Mouse (Mus musculus): ENCODE measurements around the gene Pradc1. TPM values are rescaled to one million over a fixed set of nuclear protein-coding genes. Genes with fewer than 3 reads are reported as not detected.

Pradc1 gene
- polyA plus RNA-seq, 1 experiment from 2014 or later, result 47.4 TPM

DNA sequence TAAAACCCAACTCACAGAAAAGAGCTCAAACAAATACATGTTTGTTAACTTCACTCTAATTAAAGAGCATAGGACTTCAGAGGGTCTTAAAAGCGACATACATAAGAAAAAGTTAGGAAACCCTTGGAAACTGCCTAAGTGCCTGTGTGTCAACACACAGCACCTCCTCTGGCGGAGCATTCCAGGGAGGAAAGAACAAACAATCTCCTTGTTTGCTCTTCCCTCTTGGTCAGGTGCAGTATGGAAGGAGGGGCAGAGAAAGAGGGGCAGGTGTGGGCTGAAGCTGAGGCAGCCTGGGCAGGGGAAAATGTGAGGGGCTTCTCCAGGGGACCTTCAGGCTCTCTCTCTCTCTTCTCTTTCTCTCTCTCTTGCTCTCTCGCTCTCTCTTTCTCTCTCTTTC, 35.9 kb downstream of the Pradc1 start:
- peak; percentile 81 for ATAC-seq (ENCODE audit: low read depth)

GRCm38 (mm10) chr6:85410771-85411273, 40.9 kb downstream of the Pradc1 start:
- Histone ChIP-seq H3K36me3 (ENCODE audit: control insufficient read depth, insufficient read depth, low read length) (no peaks in the 10 kb centered on the region), H3K4me3 (ENCODE audit: low read length) (no peak overlapping the region), H3K4me1 (replicated peaks; ENCODE audit: control insufficient read depth, insufficient read depth, low read length) (no peaks in the 10 kb centered on the region; the same call in 1 of the 2 replicates), H3K27me3 (ENCODE audit: control insufficient read depth, insufficient read depth, low read depth, low read length) (peaks cover 29% of the 10 kb centered on the region), H3K27ac (ENCODE audit: low read length) (no peak overlapping the region; the same call in 1 of the 2 replicates), H3K9me3 (ENCODE audit: control insufficient read depth, low read length) (no peaks in the 10 kb centered on the region), H3K9ac (ENCODE audit: low read length) (no peak overlapping the region), H3K4me2 (ENCODE audit: low read depth, low read length) (no peak overlapping the region)
- 9% methylated on average over 13 of the region's 13 CpGs for WGBS
- ATAC-seq (ENCODE audit: low read depth), result peak; percentile 88

More for the DNA sequence above, 35.9 kb downstream of the Pradc1 start:
- Histone ChIP-seq H3K4me3 (ENCODE audit: low read length) (no peak overlapping the region), H3K9me3 (ENCODE audit: control insufficient read depth, low read length) (no peaks in the 10 kb centered on the region), H3K4me1 (replicated peaks; ENCODE audit: control insufficient read depth, insufficient read depth, low read length) (no peaks in the 10 kb centered on the region; the same call in 1 of the 2 replicates), H3K9ac (ENCODE audit: low read length) (no peak overlapping the region), H3K36me3 (ENCODE audit: control insufficient read depth, insufficient read depth, low read length) (no peaks in the 10 kb centered on the region), H3K27ac (ENCODE audit: low read length) (peak overlapping the region; percentile 79), H3K27me3 (ENCODE audit: control insufficient read depth, insufficient read depth, low read depth, low read length) (no peaks in the 10 kb centered on the region), H3K4me2 (ENCODE audit: low read depth, low read length) (no peak overlapping the region)
- 37% methylated on average over 3 of the region's 3 CpGs for WGBS

DNA sequence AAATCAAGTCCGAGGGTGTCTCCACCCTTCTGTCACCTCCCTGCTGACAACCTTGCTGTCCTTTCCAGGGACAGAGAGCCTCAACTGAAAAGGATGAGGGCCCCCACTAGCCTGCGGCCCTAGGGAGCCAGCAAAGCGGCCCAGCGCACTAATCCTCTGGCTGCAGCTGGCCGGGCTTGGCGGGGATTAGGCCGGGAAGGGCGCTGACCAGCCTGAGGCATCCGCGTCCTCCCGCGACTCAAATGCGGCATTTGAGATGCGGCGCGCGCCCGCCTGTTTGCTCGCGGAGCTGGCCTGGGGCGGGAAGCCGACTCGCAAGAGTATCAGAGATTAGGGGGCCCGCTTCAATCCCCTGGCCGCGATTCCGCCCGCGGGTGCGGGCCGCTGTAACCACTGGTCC, 42.8 kb downstream of the Pradc1 start:
- no peak overlapping the region for H3K27ac ChIP-seq (ENCODE audit: low read length)
- no peaks in the 10 kb centered on the region for H3K9me3 ChIP-seq (ENCODE audit: control insufficient read depth, low read length)
- H3K27me3 ChIP-seq (ENCODE audit: control insufficient read depth, insufficient read depth, low read depth, low read length), result peaks cover 29% of the 10 kb centered on the region
- H3K4me3 ChIP-seq (ENCODE audit: low read length), result no peak overlapping the region
- H3K4me1 ChIP-seq (replicated peaks; ENCODE audit: control insufficient read depth, insufficient read depth, low read length), result no peaks in the 10 kb centered on the region; the same call in 1 of the 2 replicates
- WGBS, result 4% methylated on average over 31 of the region's 31 CpGs
- peak overlapping the region; percentile 36 for H3K9ac ChIP-seq (ENCODE audit: low read length)
- peak overlapping the region; percentile 18; the same call in 1 of the 2 replicates for H3K4me2 ChIP-seq (ENCODE audit: low read depth, low read length)
- no peaks in the 10 kb centered on the region for H3K36me3 ChIP-seq (ENCODE audit: control insufficient read depth, insufficient read depth, low read length)
- ATAC-seq (ENCODE audit: low read depth), result no peak

GRCm38 (mm10) chr6:85403039-85403438, 48.7 kb downstream of the Pradc1 start:
- Histone ChIP-seq H3K4me2 (ENCODE audit: low read depth, low read length) (no peak overlapping the region), H3K9me3 (ENCODE audit: control insufficient read depth, low read length) (no peaks in the 10 kb centered on the region), H3K9ac (ENCODE audit: low read length) (no peak overlapping the region), H3K36me3 (ENCODE audit: control insufficient read depth, insufficient read depth, low read length) (no peaks in the 10 kb centered on the region), H3K27ac (ENCODE audit: low read length) (no peak overlapping the region), H3K27me3 (ENCODE audit: control insufficient read depth, insufficient read depth, low read depth, low read length) (peaks cover 7% of the 10 kb centered on the region; the same call in 1 of the 2 replicates), H3K4me1 (replicated peaks; ENCODE audit: control insufficient read depth, insufficient read depth, low read length) (no peaks in the 10 kb centered on the region), H3K4me3 (ENCODE audit: low read length) (no peak overlapping the region)
- WGBS, result 77% methylated on average over 10 of the region's 10 CpGs
- no peak for ATAC-seq (ENCODE audit: low read depth)

GRCm38 (mm10) chr6:85402613-85403012, 49.2 kb downstream of the Pradc1 start:
- Histone ChIP-seq H3K27ac (ENCODE audit: low read length) (no peak overlapping the region), H3K4me2 (ENCODE audit: low read depth, low read length) (no peak overlapping the region), H3K36me3 (ENCODE audit: control insufficient read depth, insufficient read depth, low read length) (no peaks in the 10 kb centered on the region), H3K9ac (ENCODE audit: low read length) (no peak overlapping the region), H3K4me3 (ENCODE audit: low read length) (no peak overlapping the region), H3K9me3 (ENCODE audit: control insufficient read depth, low read length) (no peaks in the 10 kb centered on the region), H3K27me3 (ENCODE audit: control insufficient read depth, insufficient read depth, low read depth, low read length) (peaks cover 6% of the 10 kb centered on the region; the same call in 1 of the 2 replicates), H3K4me1 (replicated peaks; ENCODE audit: control insufficient read depth, insufficient read depth, low read length) (no peaks in the 10 kb centered on the region)
- WGBS, result 53% methylated on average over 2 of the region's 2 CpGs
- no peak for ATAC-seq (ENCODE audit: low read depth)

GRCm38 (mm10) chr6:85399715-85400114, 52.1 kb downstream of the Pradc1 start:
- no peaks in the 10 kb centered on the region for H3K9me3 ChIP-seq (ENCODE audit: control insufficient read depth, low read length)
- no peak overlapping the region for H3K27ac ChIP-seq (ENCODE audit: low read length)
- no peak overlapping the region for H3K4me2 ChIP-seq (ENCODE audit: low read depth, low read length)
- 14% methylated on average over 5 of the region's 5 CpGs for WGBS
- H3K9ac ChIP-seq (ENCODE audit: low read length), result no peak overlapping the region
- H3K4me3 ChIP-seq (ENCODE audit: low read length), result no peak overlapping the region
- ATAC-seq (ENCODE audit: low read depth), result no peak
- H3K4me1 ChIP-seq (replicated peaks; ENCODE audit: control insufficient read depth, insufficient read depth, low read length), result no peaks in the 10 kb centered on the region
- no peaks in the 10 kb centered on the region for H3K36me3 ChIP-seq (ENCODE audit: control insufficient read depth, insufficient read depth, low read length)
- H3K27me3 ChIP-seq (ENCODE audit: control insufficient read depth, insufficient read depth, low read depth, low read length), result no peaks in the 10 kb centered on the region

DNA sequence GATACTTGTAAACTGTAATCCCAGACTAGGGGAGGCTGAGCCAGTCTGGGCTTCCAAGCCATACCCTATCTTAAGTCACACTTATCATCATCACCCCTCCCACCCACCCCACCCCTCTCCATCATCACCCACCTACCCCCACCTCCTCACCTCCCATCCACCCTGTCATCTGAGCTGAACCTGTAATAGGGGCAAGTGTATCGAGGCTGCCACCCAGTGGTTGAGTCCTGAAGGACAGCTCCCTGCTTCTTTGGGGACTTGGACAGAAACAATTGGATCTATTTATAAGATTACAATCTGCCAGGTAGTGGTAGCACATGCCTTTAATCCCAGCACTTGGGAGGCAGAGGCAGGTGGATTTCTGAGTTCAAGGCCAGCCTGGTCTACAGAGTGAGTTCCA, 54.6 kb downstream of the Pradc1 start:
- 17% methylated on average over 1 of the region's 1 CpGs for WGBS
- no peaks in the 10 kb centered on the region for H3K4me1 ChIP-seq (replicated peaks; ENCODE audit: control insufficient read depth, insufficient read depth, low read length)
- no peak overlapping the region for H3K4me2 ChIP-seq (ENCODE audit: low read depth, low read length)
- H3K4me3 ChIP-seq (ENCODE audit: low read length), result no peak overlapping the region
- no peak overlapping the region for H3K9ac ChIP-seq (ENCODE audit: low read length)
- no peaks in the 10 kb centered on the region for H3K9me3 ChIP-seq (ENCODE audit: control insufficient read depth, low read length)
- no peak for ATAC-seq (ENCODE audit: low read depth)
- H3K36me3 ChIP-seq (ENCODE audit: control insufficient read depth, insufficient read depth, low read length), result no peaks in the 10 kb centered on the region
- H3K27me3 ChIP-seq (ENCODE audit: control insufficient read depth, insufficient read depth, low read depth, low read length), result no peaks in the 10 kb centered on the region
- no peak overlapping the region for H3K27ac ChIP-seq (ENCODE audit: low read length)

Other genes with a start within 250 kb of the Pradc1 start
- gene Sfxn5, start 118.5 kb downstream of the Pradc1 start, polyA plus RNA-seq (2015; fragmentation: Nextera tagmentation; extraction: Ambion mirVana), result 7.0 and 7.8 TPM in 2 replicates
- gene Rab11fip5, start 77.3 kb downstream of the Pradc1 start, polyA plus RNA-seq (2015; fragmentation: Nextera tagmentation; extraction: Ambion mirVana), result 12.0 and 12.2 TPM in 2 replicates
- 0.80 and 0.94 TPM in 2 replicates for gene Noto, start 28.1 kb downstream of the Pradc1 start, polyA plus RNA-seq (2015; fragmentation: Nextera tagmentation; extraction: Ambion mirVana)
- gene Smyd5, start 20.0 kb downstream of the Pradc1 start, polyA plus RNA-seq (2015; fragmentation: Nextera tagmentation; extraction: Ambion mirVana), result 53.4 and 55.2 TPM in 2 replicates
- 446 and 448 TPM in 2 replicates for gene Cct7, start 456 bp downstream of the Pradc1 start, polyA plus RNA-seq (2015; fragmentation: Nextera tagmentation; extraction: Ambion mirVana)
- gene Fbxo41, start 51.0 kb upstream of the Pradc1 start, polyA plus RNA-seq (2015; fragmentation: Nextera tagmentation; extraction: Ambion mirVana), result 0.08 and 0.11 TPM in 2 replicates
- not detected in 2 replicates for gene Egr4, start 61.6 kb upstream of the Pradc1 start, polyA plus RNA-seq (2015; fragmentation: Nextera tagmentation; extraction: Ambion mirVana)
- gene Alms1, start 135.6 kb upstream of the Pradc1 start, polyA plus RNA-seq (2015; fragmentation: Nextera tagmentation; extraction: Ambion mirVana), result 5.1 TPM in 2 replicates